Mouse (Mus musculus): ENCODE data around the gene Olfr1441.

Olfr1441 gene

GRCm38 (mm10) chr19:12417361-12417760, at the start of gene Olfr1441:
Gene Olfr1441 (plus strand): TSS chr19:12417433.
- DNase-seq (ENCODE audit: low read depth in 1 of 2, low spot score in 2 of 2): no peak

- no peak for DNase-seq (ENCODE audit: low read depth in 1 of 2, low spot score in 2 of 2)
These were observed 44.2 kb upstream of the Olfr1441 start for GRCm38 (mm10) chr19:12373004-12373403.

GRCm38 (mm10) chr19:12374465-12375025, 42.7 kb upstream of the Olfr1441 start:
- no peak for DNase-seq (ENCODE audit: low read depth in 1 of 2, low spot score in 2 of 2)

- DNase-seq (ENCODE audit: low read depth in 1 of 2, low spot score in 2 of 2): no peak
These were observed 30.3 kb upstream of the Olfr1441 start, which contains the start of gene Olfr1440 for GRCm38 (mm10) chr19:12386979-12387378. Gene Olfr1440 (plus strand): TSS chr19:12387279.

- DNase-seq (ENCODE audit: low read depth in 1 of 2, low spot score in 2 of 2): no peak
These were observed 3.5 kb upstream of the Olfr1441 start for GRCm38 (mm10) chr19:12413737-12414136.

- no peak for DNase-seq (ENCODE audit: low read depth in 1 of 2, low spot score in 2 of 2)
These were observed 1.1 kb downstream of the Olfr1441 start for GRCm38 (mm10) chr19:12418312-12418711.

- no peak for DNase-seq (ENCODE audit: low read depth in 1 of 2, low spot score in 2 of 2)
These were observed 3.3 kb downstream of the Olfr1441 start for GRCm38 (mm10) chr19:12420555-12420954.

GRCm38 (mm10) chr19:12421680-12422079, 4.4 kb downstream of the Olfr1441 start:
- DNase-seq (ENCODE audit: low read depth in 1 of 2, low spot score in 2 of 2): no peak

- DNase-seq (ENCODE audit: low read depth in 1 of 2, low spot score in 2 of 2): no peak
These were observed 9.9 kb downstream of the Olfr1441 start for GRCm38 (mm10) chr19:12427101-12427500.

- DNase-seq (ENCODE audit: low read depth in 1 of 2, low spot score in 2 of 2): no peak
These were observed 10.4 kb downstream of the Olfr1441 start, which contains the start of gene Pfpl for GRCm38 (mm10) chr19:12427605-12428004. Gene Pfpl (plus strand): TSS chr19:12427905.

- DNase-seq (ENCODE audit: low read depth in 1 of 2, low spot score in 2 of 2): peak; percentile 29 to 41
These were observed 15.8 kb downstream of the Olfr1441 start for GRCm38 (mm10) chr19:12433033-12433432.

GRCm38 (mm10) chr19:12435011-12435416, 17.8 kb downstream of the Olfr1441 start:
- DNase-seq (ENCODE audit: low read depth in 1 of 2, low spot score in 2 of 2): peak; percentile 36 to 63

- peak in 1 of 2 experiments; percentile 34 for DNase-seq (ENCODE audit: low read depth in 1 of 2, low spot score in 2 of 2)
These were observed 18.7 kb downstream of the Olfr1441 start for GRCm38 (mm10) chr19:12435750-12436524.

GRCm38 (mm10) chr19:12439581-12439980, 22.3 kb downstream of the Olfr1441 start:
- DNase-seq (ENCODE audit: low read depth in 1 of 2, low spot score in 2 of 2): no peak

- DNase-seq (ENCODE audit: low read depth in 1 of 2, low spot score in 2 of 2): peak in 1 of 2 experiments; percentile 59
These were observed 23.0 kb downstream of the Olfr1441 start for GRCm38 (mm10) chr19:12440103-12440725.

- peak in 1 of 2 experiments; percentile 54 for DNase-seq (ENCODE audit: low read depth in 1 of 2, low spot score in 2 of 2)
These were observed 25.3 kb downstream of the Olfr1441 start for GRCm38 (mm10) chr19:12442560-12442959.

- no peak for DNase-seq (ENCODE audit: low read depth in 1 of 2, low spot score in 2 of 2)
These were observed 27.8 kb downstream of the Olfr1441 start for GRCm38 (mm10) chr19:12445014-12445413.

- DNase-seq (ENCODE audit: low read depth in 1 of 2, low spot score in 2 of 2): peak in 1 of 2 experiments; percentile 67
These were observed 40.3 kb downstream of the Olfr1441 start for GRCm38 (mm10) chr19:12457401-12458066.

GRCm38 (mm10) chr19:12459516-12459915, 42.3 kb downstream of the Olfr1441 start:
- DNase-seq (ENCODE audit: low read depth in 1 of 2, low spot score in 2 of 2): no peak

- no peak for DNase-seq (ENCODE audit: low read depth in 1 of 2, low spot score in 2 of 2)
These were observed 43.3 kb downstream of the Olfr1441 start, which contains the start of gene Mpeg1 for GRCm38 (mm10) chr19:12460282-12461249. Gene Mpeg1 (plus strand): TSS chr19:12460779.

All from monocyte, adult 2 months (primary cell).